Mouse (Mus musculus) limb, embryonic 15.5 days (tissue): Measurements from ENCODE around the gene Hist2h4. TPM values are rescaled to one million over a fixed set of nuclear protein-coding genes. Genes with fewer than 3 reads are reported as not detected.
A peak's percentile ranks its signal among the peaks of the same experiment; 100 is the strongest.

ENCODE experiments used
- ATAC-seq: fragments of 200-750 bp; cut with Nextera tagmentation; 2 replicates; pipeline ENCODE4 v1.8.0; 2017; ENCODE audit warnings: low read depth, moderate TSS enrichment; ENCODE audit not compliant: insufficient number of reproducible peaks, low FRiP score, low TSS enrichment
- H3K27ac ChIP-seq: fragments of 300-500 bp; sonication (generic); 2 replicates; pipeline ENCODE4 v1.5.1; 2015; ENCODE audit warnings: moderate library complexity, mild to moderate bottlenecking, inconsistent platforms
- H3K27me3 ChIP-seq: fragments of 300-500 bp; sonication (generic); 2 replicates; pipeline ENCODE4 v1.6.1; 2015; ENCODE audit warnings: inconsistent platforms
- H3K36me3 ChIP-seq: fragments of 300-500 bp; sonication (generic); 2 replicates; pipeline ENCODE4 v1.6.1; 2015; ENCODE audit warnings: inconsistent platforms
- H3K4me1 ChIP-seq: fragments of 300-500 bp; sonication (generic); 2 replicates; pipeline ENCODE4 v1.6.1; 2015; ENCODE audit warnings: inconsistent platforms
- H3K4me2 ChIP-seq: fragments of 300-500 bp; sonication (generic); 2 replicates; pipeline ENCODE4 v1.6.1; 2015; ENCODE audit warnings: mild to moderate bottlenecking, inconsistent platforms
- H3K4me3 ChIP-seq: fragments of 300-500 bp; sonication (generic); 2 replicates; pipeline ENCODE4 v1.5.1; 2015; ENCODE audit warnings: mild to moderate bottlenecking, inconsistent platforms
- H3K9ac ChIP-seq: fragments of 300-500 bp; sonication (generic); 2 replicates; pipeline ENCODE4 v1.6.1; 2015; ENCODE audit warnings: inconsistent platforms
- H3K9me3 ChIP-seq: fragments of 300-500 bp; sonication (generic); 2 replicates; pipeline ENCODE4 v1.6.1; 2016; ENCODE audit warnings: inconsistent platforms
- WGBS: fragments of 180-500 bp; shearing (Covaris S2); methylation state at CpG from one replicate; pipeline ENCODE4 v1.1.7; 2015; 5-methylcytosine and 5-hydroxymethylcytosine counted together
- polyA plus RNA-seq: library from polyadenylated mRNA; unstranded; fragments of >200 nt; fragmentation: Nextera tagmentation; extraction: Ambion mirVana; gene quantifications from 2 replicates; pipeline ENCODE4 v1.2.1, GENCODE M21; 2015

Gene Hist2h4
- polyA plus RNA-seq, 1 experiment from 2014 or later, result 11.4 TPM

GRCm38 (mm10) chr3:96267541-96267940, 4.4 kb upstream of the Hist2h4 start:
- H3K4me1 ChIP-seq, result peaks cover 21% of the 10 kb centered on the region
- ATAC-seq, result no peak
- H3K27ac ChIP-seq, result peak overlapping the region; percentile 92
- no peaks in the 10 kb centered on the region for H3K36me3 ChIP-seq
- 83% methylated on average over 4 of the region's 4 CpGs for WGBS
- peak overlapping the region; percentile 47; the same call in 1 of the 2 replicates for H3K4me2 ChIP-seq
- no peaks in the 10 kb centered on the region for H3K9me3 ChIP-seq
- H3K27me3 ChIP-seq, result no peaks in the 10 kb centered on the region
- H3K4me3 ChIP-seq, result no peak overlapping the region
- no peak overlapping the region for H3K9ac ChIP-seq

GRCm38 (mm10) chr3:96266132-96266710, 3.1 kb upstream of the Hist2h4 start:
- Histone ChIP-seq H3K9ac (no peak overlapping the region), H3K27me3 (no peaks in the 10 kb centered on the region), H3K9me3 (no peaks in the 10 kb centered on the region), H3K27ac (no peak overlapping the region), H3K36me3 (no peaks in the 10 kb centered on the region), H3K4me1 (peaks cover 31% of the 10 kb centered on the region), H3K4me2 (no peak overlapping the region), H3K4me3 (no peak overlapping the region)
- WGBS, result 92% methylated on average over 8 of the region's 8 CpGs
- no peak for ATAC-seq

GRCm38 (mm10) chr3:96264404-96264949, 1.4 kb upstream of the Hist2h4 start:
- Histone ChIP-seq H3K4me1 (peaks cover 27% of the 10 kb centered on the region), H3K36me3 (no peaks in the 10 kb centered on the region), H3K9me3 (no peaks in the 10 kb centered on the region), H3K4me2 (peak overlapping the region; percentile 52), H3K27ac (peak overlapping the region; percentile 98), H3K4me3 (peak overlapping the region; percentile 59), H3K9ac (peak overlapping the region; percentile 40; the same call in 1 of the 2 replicates), H3K27me3 (no peaks in the 10 kb centered on the region)
- WGBS, result 71% methylated on average over 7 of the region's 7 CpGs
- ATAC-seq, result no peak

- Histone ChIP-seq H3K9ac (peak overlapping the region; percentile 40), H3K27me3 (no peaks in the 10 kb centered on the region), H3K4me1 (peaks cover 27% of the 10 kb centered on the region), H3K4me3 (peak overlapping the region; percentile 59), H3K27ac (peak overlapping the region; percentile 98), H3K9me3 (no peaks in the 10 kb centered on the region), H3K4me2 (peak overlapping the region; percentile 52), H3K36me3 (no peaks in the 10 kb centered on the region)
- WGBS, result 6% methylated on average over 27 of the region's 27 CpGs
- no peak for ATAC-seq
Observed at GRCm38 (mm10) chr3:96263558-96264403, 670 bp upstream of the Hist2h4 start.

- H3K4me1 ChIP-seq, result peaks cover 22% of the 10 kb centered on the region
- peak overlapping the region; percentile 69 for H3K4me2 ChIP-seq
- WGBS, result under 1% methylated on average over 19 of the region's 19 CpGs
- H3K9ac ChIP-seq, result peak overlapping the region; percentile 73
- no peaks in the 10 kb centered on the region for H3K36me3 ChIP-seq
- no peaks in the 10 kb centered on the region for H3K27me3 ChIP-seq
- H3K27ac ChIP-seq, result peak overlapping the region; percentile 98
- peak overlapping the region; percentile 59 for H3K4me3 ChIP-seq
- peak; percentile 81 for ATAC-seq
- no peaks in the 10 kb centered on the region for H3K9me3 ChIP-seq
Observed at GRCm38 (mm10) chr3:96262216-96262875, 765 bp downstream of the Hist2h4 start.

GRCm38 (mm10) chr3:96261623-96262022, 1.5 kb downstream of the Hist2h4 start:
- peak overlapping the region; percentile 59 for H3K4me3 ChIP-seq
- no peaks in the 10 kb centered on the region for H3K27me3 ChIP-seq
- no peak for ATAC-seq
- no peaks in the 10 kb centered on the region for H3K9me3 ChIP-seq
- H3K4me1 ChIP-seq, result peaks cover 23% of the 10 kb centered on the region
- peak overlapping the region; percentile 69 for H3K4me2 ChIP-seq
- H3K9ac ChIP-seq, result 0 out of 2 replicates have a peak overlapping the region, but pooled peaks have one; percentile 73
- H3K36me3 ChIP-seq, result no peaks in the 10 kb centered on the region
- 53% methylated on average over 3 of the region's 3 CpGs for WGBS
- peak overlapping the region; percentile 98 for H3K27ac ChIP-seq

GRCm38 (mm10) chr3:96260220-96260619, 2.9 kb downstream of the Hist2h4 start:
- 86% methylated on average over 5 of the region's 5 CpGs for WGBS
- Histone ChIP-seq H3K9ac (no peak overlapping the region), H3K27ac (no peak overlapping the region), H3K27me3 (no peaks in the 10 kb centered on the region), H3K4me1 (peaks cover 25% of the 10 kb centered on the region), H3K4me2 (no peak overlapping the region), H3K4me3 (no peak overlapping the region), H3K36me3 (no peaks in the 10 kb centered on the region), H3K9me3 (no peaks in the 10 kb centered on the region)
- ATAC-seq, result no peak

- Histone ChIP-seq H3K4me3 (no peak overlapping the region), H3K27me3 (no peaks in the 10 kb centered on the region), H3K4me2 (no peak overlapping the region), H3K9me3 (no peaks in the 10 kb centered on the region), H3K9ac (no peak overlapping the region), H3K36me3 (no peaks in the 10 kb centered on the region), H3K4me1 (peaks cover 11% of the 10 kb centered on the region), H3K27ac (0 out of 2 replicates have a peak overlapping the region, but pooled peaks have one; percentile 3)
- no peak for ATAC-seq
- 48% methylated on average over 3 of the region's 3 CpGs for WGBS
Observed at GRCm38 (mm10) chr3:96257190-96257589, 5.9 kb downstream of the Hist2h4 start.

GRCm38 (mm10) chr3:96255926-96256593, 7.1 kb downstream of the Hist2h4 start:
- Histone ChIP-seq H3K4me3 (no peak overlapping the region), H3K4me2 (no peak overlapping the region), H3K4me1 (peaks cover 4% of the 10 kb centered on the region; the same call in 1 of the 2 replicates), H3K9me3 (no peaks in the 10 kb centered on the region), H3K27me3 (no peaks in the 10 kb centered on the region), H3K36me3 (no peaks in the 10 kb centered on the region), H3K9ac (no peak overlapping the region), H3K27ac (no peak overlapping the region)
- 60% methylated on average over 5 of the region's 5 CpGs for WGBS
- ATAC-seq, result no peak

- Histone ChIP-seq H3K4me2 (no peak overlapping the region), H3K9me3 (no peaks in the 10 kb centered on the region), H3K9ac (no peak overlapping the region), H3K4me3 (no peak overlapping the region), H3K27me3 (no peaks in the 10 kb centered on the region), H3K27ac (no peak overlapping the region), H3K4me1 (peaks cover 4% of the 10 kb centered on the region; the same call in 1 of the 2 replicates), H3K36me3 (no peaks in the 10 kb centered on the region)
- 27% methylated on average over 10 of the region's 10 CpGs for WGBS
- ATAC-seq, result no peak
Observed at GRCm38 (mm10) chr3:96254683-96255355, 8.3 kb downstream of the Hist2h4 start.

GRCm38 (mm10) chr3:96251787-96252186, 11.3 kb downstream of the Hist2h4 start:
- ATAC-seq, result no peak
- no peaks in the 10 kb centered on the region for H3K27me3 ChIP-seq
- no peaks in the 10 kb centered on the region for H3K36me3 ChIP-seq
- no peak overlapping the region for H3K9ac ChIP-seq
- no peak overlapping the region for H3K4me2 ChIP-seq
- H3K4me1 ChIP-seq, result peaks cover 13% of the 10 kb centered on the region
- no peaks in the 10 kb centered on the region for H3K9me3 ChIP-seq
- H3K27ac ChIP-seq, result no peak overlapping the region
- 69% methylated on average over 3 of the region's 3 CpGs for WGBS
- no peak overlapping the region for H3K4me3 ChIP-seq
